Mouse (Mus musculus) adrenal gland (tissue): ENCODE data around the gene Grm7.

Experiments
- intact Hi-C: fragments of 180-260 bp; cut with DNase I; formaldehyde crosslinking; loops from one replicate; pipeline ENCODE4 v1.15.1; 2025
- long read RNA-seq, 2 experiments: library from polyadenylated mRNA; unstranded; transcript quantifications; one replicate each; pipeline ENCODE4 v2.0.0; 2020; ENCODE audit warnings: borderline replicate concordance in 1 of 2; ENCODE audit not compliant: insufficient replicate concordance in 1 of 2

The Grm7 gene
- long read RNA-seq, experiment 1 = 0 reads
- long read RNA-seq, experiment 2, partial matches to known transcripts = 0 of 1 reads
- long read RNA-seq, experiment 2, other reads (novel, unspliced or antisense) = 1 of 1 reads

GRCm38 (mm10) chr6:110645411-110646361, at the start of gene Grm7:
TSS of gene Grm7 (plus strand) at chr6:110645581.
- intact Hi-C loops = no loop called here

GRCm38 (mm10) chr6:110645041-110645410, 355 bp upstream of the Grm7 start:
- intact Hi-C loops = no loop called here

GRCm38 (mm10) chr6:110646901-110647300, 1.5 kb downstream of the Grm7 start:
- intact Hi-C loops = no loop called here

- intact Hi-C loops = no loop called here
Measured at GRCm38 (mm10) chr6:110649227-110649626, 3.8 kb downstream of the Grm7 start.

GRCm38 (mm10) chr6:110653361-110654001, 8.1 kb downstream of the Grm7 start:
- intact Hi-C loops = no loop called here

- intact Hi-C loops = no loop called here
Measured at GRCm38 (mm10) chr6:110664436-110664835, 19.1 kb downstream of the Grm7 start.

GRCm38 (mm10) chr6:110668447-110668846, 23.1 kb downstream of the Grm7 start:
- intact Hi-C loops = no loop called here

- intact Hi-C loops = no loop called here
Measured at GRCm38 (mm10) chr6:110690954-110691353, 45.6 kb downstream of the Grm7 start.

GRCm38 (mm10) chr6:110709763-110710162, 64.4 kb downstream of the Grm7 start:
- intact Hi-C loops = no loop called here

GRCm38 (mm10) chr6:110714943-110715342, 69.6 kb downstream of the Grm7 start:
- intact Hi-C loops = no loop called here

- intact Hi-C loops = no loop called here
Measured at GRCm38 (mm10) chr6:110723371-110723770, 78.0 kb downstream of the Grm7 start.

GRCm38 (mm10) chr6:110733914-110734313, 88.5 kb downstream of the Grm7 start:
- intact Hi-C loops = no loop called here

- intact Hi-C loops = no loop called here
Measured at GRCm38 (mm10) chr6:110743981-110744670, 98.7 kb downstream of the Grm7 start.

GRCm38 (mm10) chr6:110755921-110756320, 110.5 kb downstream of the Grm7 start:
- intact Hi-C loops = no loop called here

GRCm38 (mm10) chr6:110769588-110769987, 124.2 kb downstream of the Grm7 start:
- intact Hi-C loops = no loop called here

GRCm38 (mm10) chr6:110772652-110773051, 127.3 kb downstream of the Grm7 start:
- intact Hi-C loops = no loop called here

- intact Hi-C loops = no loop called here
Measured at GRCm38 (mm10) chr6:110776046-110776445, 130.7 kb downstream of the Grm7 start.

- intact Hi-C loops = no loop called here
Measured at GRCm38 (mm10) chr6:110785497-110785928, 140.1 kb downstream of the Grm7 start.

GRCm38 (mm10) chr6:110792696-110793095, 147.3 kb downstream of the Grm7 start:
- intact Hi-C loops = no loop called here

GRCm38 (mm10) chr6:110807481-110807880, 162.1 kb downstream of the Grm7 start:
- intact Hi-C loops = no loop called here

GRCm38 (mm10) chr6:110812214-110812613, 166.8 kb downstream of the Grm7 start:
- intact Hi-C loops = no loop called here

GRCm38 (mm10) chr6:110818236-110818635, 172.9 kb downstream of the Grm7 start:
- intact Hi-C loops = no loop called here
